Mouse (Mus musculus): Measurements from ENCODE around the gene Actr3b. TPM values are rescaled to one million over a fixed set of nuclear protein-coding genes. Genes with fewer than 3 reads are reported as not detected.
"Not testable (repeated sequence)": the region's sequence is repeated elsewhere in the genome, so short reads cannot be mapped to it uniquely, and the experiment has no call there.

Gene Actr3b
- polyA plus RNA-seq, 1 experiment from 2014 or later = 9.9 TPM

DNA sequence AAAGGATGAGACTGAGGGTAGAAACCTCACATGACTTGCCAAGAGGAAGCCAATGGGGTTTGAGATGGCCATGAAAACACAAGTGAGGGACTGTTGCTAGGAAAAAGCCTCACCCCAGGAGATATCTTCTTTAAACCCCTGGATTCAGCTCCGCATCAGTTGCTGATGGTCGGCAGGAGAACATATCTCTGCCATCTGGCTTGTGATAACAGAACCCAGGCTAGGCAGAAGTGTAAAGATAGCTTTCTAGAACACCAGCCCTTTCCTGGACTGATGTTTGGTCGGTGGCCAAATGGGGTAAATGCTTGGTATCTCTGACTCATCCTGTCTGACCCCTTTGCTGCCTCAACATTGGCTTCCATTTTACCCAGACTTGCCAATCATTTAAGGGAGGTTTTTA lies 106.4 kb downstream of the Actr3b start:
- Histone ChIP-seq H3K27ac (ENCODE audit: low read depth, low read length) (no peak overlapping the region), H3K9me3 (ENCODE audit: control insufficient read depth, low read length) (no peaks in the 10 kb centered on the region), H3K4me1 (replicated peaks; ENCODE audit: control insufficient read depth, insufficient read depth, low read length) (no peaks in the 10 kb centered on the region), H3K4me3 (ENCODE audit: low read depth, low read length) (no peak overlapping the region), H3K27me3 (ENCODE audit: control insufficient read depth, insufficient read depth, low read length) (no peaks in the 10 kb centered on the region), H3K4me2 (replicated peaks; ENCODE audit: low read depth, low read length) (no peak overlapping the region), H3K9ac (ENCODE audit: low read depth, low read length) (no peak overlapping the region), H3K36me3 (ENCODE audit: control insufficient read depth, insufficient read depth, low read length) (no peaks in the 10 kb centered on the region)
- DNase-seq (ENCODE audit: low spot score) = no peak
- 66% methylated on average over 3 of the region's 3 CpGs for WGBS
- ATAC-seq (ENCODE audit: low FRiP score) = no peak

- no peak for ATAC-seq (ENCODE audit: low FRiP score)
- no peak overlapping the region for H3K9ac ChIP-seq (ENCODE audit: low read depth, low read length)
- no peak overlapping the region for H3K4me3 ChIP-seq (ENCODE audit: low read depth, low read length)
- no peak for DNase-seq (ENCODE audit: low spot score)
- no peaks in the 10 kb centered on the region for H3K4me1 ChIP-seq (replicated peaks; ENCODE audit: control insufficient read depth, insufficient read depth, low read length)
- 89% methylated on average over 8 of the region's 8 CpGs for WGBS
- no peaks in the 10 kb centered on the region for H3K36me3 ChIP-seq (ENCODE audit: control insufficient read depth, insufficient read depth, low read length)
- no peak overlapping the region for H3K4me2 ChIP-seq (replicated peaks; ENCODE audit: low read depth, low read length)
- no peak overlapping the region for H3K27ac ChIP-seq (ENCODE audit: low read depth, low read length)
- H3K9me3 ChIP-seq (ENCODE audit: control insufficient read depth, low read length) = no peaks in the 10 kb centered on the region
- no peaks in the 10 kb centered on the region for H3K27me3 ChIP-seq (ENCODE audit: control insufficient read depth, insufficient read depth, low read length)
These were observed 110.1 kb downstream of the Actr3b start for GRCm38 (mm10) chr5:25869880-25870279.

- DNase-seq (ENCODE audit: low spot score) = no peak
- Histone ChIP-seq H3K4me3 (ENCODE audit: low read depth, low read length) (no peak overlapping the region), H3K9ac (ENCODE audit: low read depth, low read length) (no peak overlapping the region), H3K9me3 (ENCODE audit: control insufficient read depth, low read length) (no peaks in the 10 kb centered on the region), H3K36me3 (ENCODE audit: control insufficient read depth, insufficient read depth, low read length) (no peaks in the 10 kb centered on the region), H3K27me3 (ENCODE audit: control insufficient read depth, insufficient read depth, low read length) (no peaks in the 10 kb centered on the region), H3K4me2 (replicated peaks; ENCODE audit: low read depth, low read length) (no peak overlapping the region), H3K27ac (ENCODE audit: low read depth, low read length) (no peak overlapping the region), H3K4me1 (replicated peaks; ENCODE audit: control insufficient read depth, insufficient read depth, low read length) (no peaks in the 10 kb centered on the region)
- ATAC-seq (ENCODE audit: low FRiP score) = no peak
- 63% methylated on average over 3 of the region's 3 CpGs for WGBS
These were observed 110.8 kb downstream of the Actr3b start for GRCm38 (mm10) chr5:25870632-25871031.

DNA sequence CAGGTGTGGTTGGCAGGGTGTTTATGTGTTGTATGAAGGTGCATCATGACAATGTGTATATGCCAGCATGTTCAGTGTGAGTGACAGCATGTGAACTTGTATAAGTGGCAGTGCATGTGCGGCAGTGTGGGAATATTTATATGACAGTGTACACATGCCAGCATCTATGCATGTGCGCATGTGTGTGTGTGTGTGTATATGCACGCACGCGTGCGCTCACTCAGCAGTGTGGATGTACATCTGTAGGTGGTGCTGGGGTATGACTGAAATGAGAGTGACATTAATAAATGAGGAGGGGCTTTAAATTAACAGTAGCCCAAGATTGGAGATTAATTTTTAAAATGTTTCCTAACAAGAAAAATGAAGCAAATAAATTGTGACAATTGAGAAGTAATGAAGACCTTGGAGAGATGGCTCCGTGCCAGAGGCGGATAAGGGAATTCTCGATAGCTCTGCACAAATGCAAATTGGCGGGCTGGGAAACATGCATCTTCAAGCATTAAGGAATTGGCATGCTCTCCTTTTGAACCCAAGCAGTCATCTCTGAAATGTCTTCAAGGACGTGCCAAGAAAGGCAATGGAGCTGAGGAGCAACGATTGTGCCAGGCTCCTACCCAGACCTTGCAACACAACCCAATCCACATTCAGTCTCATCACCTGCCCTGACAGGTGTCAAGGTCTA lies 111.7 kb downstream of the Actr3b start:
- WGBS = 93% methylated on average over 12 of the region's 12 CpGs
- H3K4me3 ChIP-seq (ENCODE audit: low read depth, low read length) = no peak overlapping the region
- no peak for DNase-seq (ENCODE audit: low spot score)
- no peak for ATAC-seq (ENCODE audit: low FRiP score)
- no peaks in the 10 kb centered on the region for H3K36me3 ChIP-seq (ENCODE audit: control insufficient read depth, insufficient read depth, low read length)
- no peaks in the 10 kb centered on the region for H3K9me3 ChIP-seq (ENCODE audit: control insufficient read depth, low read length)
- no peak overlapping the region for H3K27ac ChIP-seq (ENCODE audit: low read depth, low read length)
- H3K27me3 ChIP-seq (ENCODE audit: control insufficient read depth, insufficient read depth, low read length) = no peaks in the 10 kb centered on the region
- no peak overlapping the region for H3K9ac ChIP-seq (ENCODE audit: low read depth, low read length)
- H3K4me2 ChIP-seq (replicated peaks; ENCODE audit: low read depth, low read length) = no peak overlapping the region
- H3K4me1 ChIP-seq (replicated peaks; ENCODE audit: control insufficient read depth, insufficient read depth, low read length) = no peaks in the 10 kb centered on the region

DNA sequence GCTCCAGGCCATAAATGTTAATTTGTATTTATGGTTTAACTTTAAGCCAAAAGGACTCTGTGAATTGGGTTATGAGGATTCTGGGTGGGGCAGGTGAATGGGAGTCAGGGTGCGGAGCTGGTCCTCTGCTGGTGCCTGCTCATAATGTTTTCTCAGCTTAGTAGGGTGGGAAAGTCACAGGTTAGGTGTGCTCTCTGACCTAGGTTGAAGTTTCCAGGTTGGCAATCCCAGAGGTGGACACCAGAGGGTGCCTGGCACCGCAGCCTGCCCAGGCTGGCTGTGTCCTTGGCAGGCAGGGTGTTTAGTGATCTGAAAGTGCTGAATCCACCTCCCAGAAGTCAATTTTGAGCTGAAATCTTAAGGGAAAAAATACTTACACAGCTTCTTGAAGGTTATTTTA lies 113.2 kb downstream of the Actr3b start:
- DNase-seq (ENCODE audit: low spot score) = no peak
- H3K27ac ChIP-seq (ENCODE audit: low read depth, low read length) = no peak overlapping the region
- no peaks in the 10 kb centered on the region for H3K27me3 ChIP-seq (ENCODE audit: control insufficient read depth, insufficient read depth, low read length)
- no peak for ATAC-seq (ENCODE audit: low FRiP score)
- WGBS = 66% methylated on average over 2 of the region's 2 CpGs
- no peaks in the 10 kb centered on the region for H3K4me1 ChIP-seq (replicated peaks; ENCODE audit: control insufficient read depth, insufficient read depth, low read length)
- no peaks in the 10 kb centered on the region for H3K9me3 ChIP-seq (ENCODE audit: control insufficient read depth, low read length)
- no peaks in the 10 kb centered on the region for H3K36me3 ChIP-seq (ENCODE audit: control insufficient read depth, insufficient read depth, low read length)
- no peak overlapping the region for H3K9ac ChIP-seq (ENCODE audit: low read depth, low read length)
- H3K4me2 ChIP-seq (replicated peaks; ENCODE audit: low read depth, low read length) = no peak overlapping the region
- H3K4me3 ChIP-seq (ENCODE audit: low read depth, low read length) = no peak overlapping the region

- not testable (repeated sequence) for H3K27ac ChIP-seq (ENCODE audit: low read depth, low read length); H3K36me3 ChIP-seq (ENCODE audit: control insufficient read depth, insufficient read depth, low read length); H3K9ac ChIP-seq (ENCODE audit: low read depth, low read length); H3K4me2 ChIP-seq (replicated peaks; ENCODE audit: low read depth, low read length); H3K4me3 ChIP-seq (ENCODE audit: low read depth, low read length); H3K9me3 ChIP-seq (ENCODE audit: control insufficient read depth, low read length); H3K27me3 ChIP-seq (ENCODE audit: control insufficient read depth, insufficient read depth, low read length); H3K4me1 ChIP-seq (replicated peaks; ENCODE audit: control insufficient read depth, insufficient read depth, low read length); ATAC-seq (ENCODE audit: low FRiP score); DNase-seq (ENCODE audit: low spot score)
These were observed 116.1 kb downstream of the Actr3b start for GRCm38 (mm10) chr5:25875927-25876326.

- Histone ChIP-seq H3K4me3 (ENCODE audit: low read depth, low read length) (no peak overlapping the region), H3K4me2 (replicated peaks; ENCODE audit: low read depth, low read length) (no peak overlapping the region), H3K27ac (ENCODE audit: low read depth, low read length) (no peak overlapping the region), H3K27me3 (ENCODE audit: control insufficient read depth, insufficient read depth, low read length) (no peaks in the 10 kb centered on the region), H3K9me3 (ENCODE audit: control insufficient read depth, low read length) (no peaks in the 10 kb centered on the region), H3K4me1 (replicated peaks; ENCODE audit: control insufficient read depth, insufficient read depth, low read length) (no peaks in the 10 kb centered on the region), H3K36me3 (ENCODE audit: control insufficient read depth, insufficient read depth, low read length) (no peaks in the 10 kb centered on the region), H3K9ac (ENCODE audit: low read depth, low read length) (no peak overlapping the region)
- DNase-seq (ENCODE audit: low spot score) = no peak
- no peak for ATAC-seq (ENCODE audit: low FRiP score)
- 84% methylated on average over 5 of the region's 5 CpGs for WGBS
These were observed 117.5 kb downstream of the Actr3b start for GRCm38 (mm10) chr5:25877281-25877680.

- WGBS = 82% methylated on average over 3 of the region's 3 CpGs
These were observed 118.2 kb downstream of the Actr3b start for GRCm38 (mm10) chr5:25877996-25878395.

GRCm38 (mm10) chr5:25886708-25887107 lies 126.9 kb downstream of the Actr3b start:
- Histone ChIP-seq H3K4me1 (replicated peaks; ENCODE audit: control insufficient read depth, insufficient read depth, low read length) (no peaks in the 10 kb centered on the region), H3K27me3 (ENCODE audit: control insufficient read depth, insufficient read depth, low read length) (no peaks in the 10 kb centered on the region), H3K4me3 (ENCODE audit: low read depth, low read length) (no peak overlapping the region), H3K27ac (ENCODE audit: low read depth, low read length) (no peak overlapping the region), H3K9ac (ENCODE audit: low read depth, low read length) (no peak overlapping the region), H3K9me3 (ENCODE audit: control insufficient read depth, low read length) (no peaks in the 10 kb centered on the region), H3K36me3 (ENCODE audit: control insufficient read depth, insufficient read depth, low read length) (no peaks in the 10 kb centered on the region), H3K4me2 (replicated peaks; ENCODE audit: low read depth, low read length) (no peak overlapping the region)
- WGBS = 81% methylated on average over 3 of the region's 3 CpGs
- ATAC-seq (ENCODE audit: low FRiP score) (no peak), DNase-seq (ENCODE audit: low spot score) (no peak)

More at GRCm38 (mm10) chr5:25877996-25878395, 118.2 kb downstream of the Actr3b start:
- no peak overlapping the region for H3K4me3 ChIP-seq (ENCODE audit: low read depth, low read length)
- no peaks in the 10 kb centered on the region for H3K36me3 ChIP-seq (ENCODE audit: control insufficient read depth, insufficient read depth, low read length)
- H3K27ac ChIP-seq (ENCODE audit: low read depth, low read length) = no peak overlapping the region
- H3K27me3 ChIP-seq (ENCODE audit: control insufficient read depth, insufficient read depth, low read length) = no peaks in the 10 kb centered on the region
- H3K9ac ChIP-seq (ENCODE audit: low read depth, low read length) = no peak overlapping the region
- DNase-seq (ENCODE audit: low spot score) (no peak), ATAC-seq (ENCODE audit: low FRiP score) (no peak)
- no peaks in the 10 kb centered on the region for H3K9me3 ChIP-seq (ENCODE audit: control insufficient read depth, low read length)
- no peaks in the 10 kb centered on the region for H3K4me1 ChIP-seq (replicated peaks; ENCODE audit: control insufficient read depth, insufficient read depth, low read length)
- H3K4me2 ChIP-seq (replicated peaks; ENCODE audit: low read depth, low read length) = no peak overlapping the region
